Mouse (Mus musculus) macrophage (primary cell): ENCODE measurements around the gene Casr. TPM values are rescaled to one million over a fixed set of nuclear protein-coding genes. Genes with fewer than 3 reads are reported as not detected.

ENCODE experiments used
- polyA plus RNA-seq: library from polyadenylated mRNA; stranded (reverse); fragments of 250-400 nt; gene quantifications from 3 replicates; pipeline ENCODE4 v1.2.4, GENCODE M21; 2018; ENCODE audit warnings: inconsistent platforms

Gene Casr
- polyA plus RNA-seq, 1 experiment from 2014 or later, result not detected

Other genes with a start within 250 kb of the Casr start
- gene BC117090, start 227.8 kb downstream of the Casr start, polyA plus RNA-seq, result not detected in 3 replicates
- gene BC100530, start 194.4 kb downstream of the Casr start, polyA plus RNA-seq, result not detected in 3 replicates
- gene Stfa2, start 153.7 kb downstream of the Casr start, polyA plus RNA-seq, result not detected in 3 replicates
- not detected in 3 replicates for gene Stfa3, start 106.7 kb downstream of the Casr start, polyA plus RNA-seq
- 12.8 to 75.9 TPM (median 43.6 TPM) in 3 replicates for gene Cd86, start 103.9 kb upstream of the Casr start, polyA plus RNA-seq
- not detected in 3 replicates for gene Ildr1, start 131.8 kb upstream of the Casr start, polyA plus RNA-seq
- 0.33 to 1.3 TPM (median 1.3 TPM) in 3 replicates for gene Slc15a2, start 222.8 kb upstream of the Casr start, polyA plus RNA-seq